Mouse (Mus musculus): Measurements from ENCODE around the gene Rasip1. TPM values are rescaled to one million over a fixed set of nuclear protein-coding genes. Genes with fewer than 3 reads are reported as not detected.

The Rasip1 gene
- polyA plus RNA-seq, 1 experiment from 2014 or later = 8.0 TPM

DNA sequence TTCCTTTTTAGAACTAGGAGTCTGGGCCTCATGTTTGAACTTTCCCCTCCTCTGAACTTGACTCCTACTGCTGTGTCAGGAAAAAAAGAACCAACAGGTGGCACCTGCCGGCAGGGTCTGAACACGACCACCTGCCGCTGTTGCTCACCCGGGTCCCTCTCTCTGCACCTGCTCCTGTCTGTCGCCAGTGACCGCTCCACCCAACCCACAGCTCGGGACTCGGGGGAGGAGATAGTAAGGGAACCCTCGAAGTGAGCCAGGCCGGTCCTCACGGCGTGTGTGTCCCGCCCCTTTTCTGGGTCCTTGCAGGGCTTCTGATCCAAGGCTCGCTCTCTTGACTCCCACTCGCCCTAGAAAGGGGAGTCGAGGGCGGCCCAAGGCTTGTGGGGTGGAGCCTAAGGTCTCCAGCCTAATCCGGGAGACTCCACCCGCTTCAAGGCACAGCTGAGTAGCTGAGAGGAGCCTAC is 12.3 kb downstream of the Rasip1 start, which contains the start of gene Mamstr:
TSS of gene Mamstr (plus strand) at position 417 of the 467 bp plus-strand sequence.
- Histone ChIP-seq H3K27ac (peak within 1 kb of the TSS; percentile 95; the same call in 1 of the 2 replicates), H3K27me3 (no peaks in the 10 kb centered on the region), H3K36me3 (peaks cover 11% of the 10 kb centered on the region), H3K4me1 (peaks cover 44% of the 10 kb centered on the region), H3K4me2 (peak within 1 kb of the TSS; percentile 60), H3K9ac (peak within 1 kb of the TSS; percentile 11; the same call in 1 of the 2 replicates), H3K4me3 (no peak within 1 kb of the TSS), H3K9me3 (0 out of 2 replicates have a peak, but pooled peaks cover 6% of the 10 kb centered on the region)
- WGBS = 17% methylated on average over 19 of the region's 19 CpGs
- ATAC-seq (ENCODE audit: insufficient number of reproducible peaks, insufficient read depth, low FRiP score, low TSS enrichment, low read depth) = no peak

DNA sequence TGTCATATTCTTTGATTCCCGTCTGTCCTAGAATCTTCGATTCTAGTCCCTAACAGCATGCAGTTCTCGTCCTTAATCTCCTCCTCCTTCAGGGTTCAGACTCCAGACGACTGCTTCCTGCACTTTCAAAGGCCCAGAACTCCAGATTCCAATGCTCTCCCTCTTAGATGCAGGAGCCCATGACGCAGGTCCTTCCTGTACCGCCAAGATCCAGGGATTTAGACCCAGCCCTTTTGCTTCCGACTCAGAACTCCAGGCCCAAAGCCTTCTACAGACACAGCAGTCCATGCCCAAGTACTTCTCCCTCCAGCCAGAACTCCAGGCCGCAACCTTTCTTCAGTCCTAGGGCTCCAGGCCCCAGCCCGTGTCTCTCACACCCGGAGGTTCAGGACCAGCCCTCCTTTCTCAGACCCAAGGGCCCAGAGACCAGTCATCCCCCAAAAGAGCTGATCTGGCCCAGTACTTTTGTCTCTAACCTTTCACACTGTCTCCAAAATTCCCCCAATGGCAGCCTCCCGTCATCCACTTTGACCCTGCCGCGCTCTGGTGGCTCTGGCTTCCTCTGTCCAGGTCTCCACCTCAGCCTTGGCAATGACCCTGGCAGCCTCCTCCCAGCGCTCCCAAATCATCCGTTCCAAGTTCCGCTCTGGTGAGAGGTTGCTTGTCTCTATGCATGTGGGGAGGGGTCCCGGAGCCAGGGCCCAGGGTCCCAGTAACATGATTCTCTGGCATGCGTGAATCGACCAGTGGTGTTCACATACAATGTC is 13.1 kb downstream of the Rasip1 start:
- peaks cover 49% of the 10 kb centered on the region for H3K4me1 ChIP-seq
- peak overlapping the region; percentile 95; the same call in 1 of the 2 replicates for H3K27ac ChIP-seq
- peak overlapping the region; percentile 11; the same call in 1 of the 2 replicates for H3K9ac ChIP-seq
- ATAC-seq (ENCODE audit: insufficient number of reproducible peaks, insufficient read depth, low FRiP score, low TSS enrichment, low read depth) = no peak
- H3K27me3 ChIP-seq = no peaks in the 10 kb centered on the region
- H3K4me2 ChIP-seq = no peak overlapping the region
- 68% methylated on average over 19 of the region's 19 CpGs for whole genome bisulfite sequencing
- 0 out of 2 replicates have a peak, but pooled peaks cover 6% of the 10 kb centered on the region for H3K9me3 ChIP-seq
- peaks cover 11% of the 10 kb centered on the region for H3K36me3 ChIP-seq
- no peak overlapping the region for H3K4me3 ChIP-seq

DNA sequence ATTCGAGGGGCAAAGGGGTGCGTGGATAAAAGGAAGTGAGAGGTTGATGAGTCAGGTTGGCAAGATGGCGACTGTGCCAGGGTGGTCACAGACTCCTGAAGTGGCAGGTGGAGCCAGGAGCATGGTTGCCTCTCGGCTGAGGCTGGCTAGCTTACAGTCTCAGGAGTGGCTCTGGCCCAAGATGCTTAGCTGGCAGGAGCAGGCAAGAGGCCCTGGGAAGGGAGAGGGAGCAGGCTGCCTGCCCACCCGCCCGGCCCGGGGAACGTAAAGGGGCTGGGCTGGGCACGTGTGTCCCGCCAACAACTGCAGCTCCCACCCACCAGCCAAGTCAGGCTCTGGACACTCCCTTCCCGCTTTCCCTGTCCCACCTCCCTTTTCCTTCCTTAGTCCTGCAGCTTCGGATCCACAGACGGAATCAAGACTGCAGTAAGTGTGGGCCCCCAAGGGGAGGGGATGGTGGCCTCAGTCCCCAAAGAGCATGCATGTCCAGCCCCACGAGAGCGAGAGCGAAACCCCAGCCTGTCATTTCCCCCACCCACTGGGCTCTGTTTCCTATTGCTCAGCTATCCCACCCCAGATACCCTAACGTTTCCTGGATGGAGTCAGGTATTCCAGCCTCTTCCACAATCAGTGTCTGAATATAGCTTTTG is 14.2 kb downstream of the Rasip1 start:
- Histone ChIP-seq H3K4me3 (peak overlapping the region; percentile 54), H3K9me3 (no peaks in the 10 kb centered on the region), H3K27me3 (no peaks in the 10 kb centered on the region), H3K4me1 (peaks cover 49% of the 10 kb centered on the region), H3K36me3 (peaks cover 4% of the 10 kb centered on the region), H3K4me2 (peak overlapping the region; percentile 81), H3K9ac (peak overlapping the region; percentile 83), H3K27ac (peak overlapping the region; percentile 95)
- 60% methylated on average over 17 of the region's 17 CpGs for WGBS
- no peak for ATAC-seq (ENCODE audit: insufficient number of reproducible peaks, insufficient read depth, low FRiP score, low TSS enrichment, low read depth)

DNA sequence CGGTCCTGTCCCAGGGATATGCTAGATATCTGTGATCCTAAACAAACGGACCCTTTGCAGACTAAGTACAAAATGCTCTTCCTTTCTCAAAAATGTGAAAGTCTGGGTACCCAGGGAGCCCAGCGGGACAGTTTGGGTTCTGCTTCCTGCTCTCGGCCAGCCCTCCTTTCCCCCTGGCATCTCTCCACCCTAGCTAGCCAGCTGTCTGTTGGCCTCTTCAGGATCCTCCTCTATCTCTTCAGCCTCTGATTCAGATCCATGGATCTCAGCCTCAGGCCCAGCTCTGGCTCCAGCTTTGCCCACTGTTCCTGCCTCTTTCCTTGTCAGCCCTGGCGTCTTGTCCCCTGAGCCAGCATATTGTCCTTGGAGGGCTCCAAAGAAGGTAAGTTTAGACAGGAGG is 14.8 kb downstream of the Rasip1 start:
- no peaks in the 10 kb centered on the region; the same call in 1 of the 2 replicates for H3K36me3 ChIP-seq
- 86% methylated on average over 5 of the region's 5 CpGs for WGBS
- peak overlapping the region; percentile 83 for H3K9ac ChIP-seq
- H3K4me3 ChIP-seq = peak overlapping the region; percentile 54
- H3K27me3 ChIP-seq = no peaks in the 10 kb centered on the region
- peak overlapping the region; percentile 81 for H3K4me2 ChIP-seq
- H3K4me1 ChIP-seq = peaks cover 49% of the 10 kb centered on the region
- no peaks in the 10 kb centered on the region for H3K9me3 ChIP-seq
- H3K27ac ChIP-seq = peak overlapping the region; percentile 95
- ATAC-seq (ENCODE audit: insufficient number of reproducible peaks, insufficient read depth, low FRiP score, low TSS enrichment, low read depth) = no peak

DNA sequence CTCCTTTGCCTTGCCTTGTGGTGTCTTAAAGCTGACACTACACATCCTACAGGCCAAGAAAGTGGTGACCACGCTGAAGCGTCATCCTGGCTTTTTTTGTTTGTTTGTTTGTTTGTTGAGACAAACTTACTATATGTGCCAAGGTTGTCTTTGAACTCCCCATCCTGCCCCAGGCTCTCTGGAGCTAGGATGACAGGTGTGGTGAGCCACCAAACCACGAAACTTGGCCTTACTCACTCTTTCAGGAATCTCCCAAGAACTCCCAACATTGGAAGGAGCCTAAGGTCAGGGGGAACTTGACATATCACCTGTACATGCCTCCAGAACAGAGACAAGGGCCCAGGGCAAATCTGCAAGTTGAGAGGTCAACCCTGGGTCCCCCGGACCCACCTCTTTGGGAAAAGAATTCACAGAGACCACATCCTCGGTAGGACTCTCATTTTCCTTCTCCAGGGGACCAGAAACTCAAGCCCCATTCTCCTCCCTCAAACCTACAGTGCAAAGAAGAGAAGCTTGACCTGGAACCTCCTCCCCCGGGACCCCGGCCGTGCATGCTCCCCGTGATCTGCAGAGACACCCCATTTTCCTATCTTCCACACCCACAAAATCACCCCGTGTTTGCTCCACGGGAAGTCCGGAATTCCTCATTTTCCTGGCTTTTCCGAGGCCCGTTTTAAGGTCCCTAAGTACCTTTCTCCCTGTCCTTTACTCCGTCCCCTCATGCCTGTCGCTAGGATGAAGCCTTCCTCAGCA is 15.4 kb downstream of the Rasip1 start:
- ATAC-seq (ENCODE audit: insufficient number of reproducible peaks, insufficient read depth, low FRiP score, low TSS enrichment, low read depth) = no peak
- peak overlapping the region; percentile 81 for H3K4me2 ChIP-seq
- WGBS = 33% methylated on average over 16 of the region's 16 CpGs
- peak overlapping the region; percentile 95 for H3K27ac ChIP-seq
- H3K36me3 ChIP-seq = no peaks in the 10 kb centered on the region
- peak overlapping the region; percentile 83 for H3K9ac ChIP-seq
- H3K9me3 ChIP-seq = no peaks in the 10 kb centered on the region
- H3K4me1 ChIP-seq = peaks cover 48% of the 10 kb centered on the region
- no peaks in the 10 kb centered on the region for H3K27me3 ChIP-seq
- peak overlapping the region; percentile 54 for H3K4me3 ChIP-seq

DNA sequence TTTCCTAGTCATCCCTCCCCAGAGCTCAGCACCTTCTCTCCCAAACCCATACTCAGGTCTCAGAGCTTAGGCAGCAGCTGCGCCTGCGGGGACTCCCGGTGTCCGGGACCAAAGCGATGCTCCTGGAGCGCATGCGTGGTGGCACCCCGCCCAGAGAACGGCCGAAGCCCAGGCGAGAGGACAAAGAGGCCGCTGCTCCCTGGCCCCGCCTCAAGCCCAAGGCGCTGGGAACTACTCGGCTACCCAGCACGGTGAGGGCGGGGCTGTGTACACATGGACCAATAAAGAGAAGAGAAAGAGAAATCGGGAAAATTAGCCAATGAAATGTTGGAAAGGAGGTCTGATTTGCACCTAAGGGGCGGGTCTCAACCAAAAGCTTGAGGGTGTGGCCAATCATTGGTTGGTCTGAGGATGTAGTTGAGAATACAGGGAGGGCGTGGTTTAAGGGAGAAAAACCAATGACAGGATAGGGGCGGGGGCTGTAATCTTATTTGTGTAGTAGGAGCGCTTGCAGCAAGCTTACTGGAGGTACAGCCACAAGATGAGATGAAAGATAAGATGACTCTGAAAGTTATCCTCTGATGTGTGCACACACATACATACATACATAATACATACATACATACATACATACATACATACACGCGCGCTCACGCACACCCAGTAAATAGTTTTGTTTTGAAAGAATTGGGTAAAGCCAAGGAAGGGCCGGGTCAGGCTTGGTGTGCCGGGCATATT is 16.3 kb downstream of the Rasip1 start:
- peak overlapping the region; percentile 54 for H3K4me3 ChIP-seq
- H3K27ac ChIP-seq = peak overlapping the region; percentile 95
- no peaks in the 10 kb centered on the region for H3K9me3 ChIP-seq
- H3K27me3 ChIP-seq = no peaks in the 10 kb centered on the region
- peak; percentile 88 for ATAC-seq (ENCODE audit: insufficient number of reproducible peaks, insufficient read depth, low FRiP score, low TSS enrichment, low read depth)
- peak overlapping the region; percentile 81 for H3K4me2 ChIP-seq
- no peaks in the 10 kb centered on the region for H3K36me3 ChIP-seq
- WGBS = 1% methylated on average over 28 of the region's 28 CpGs
- peak overlapping the region; percentile 83 for H3K9ac ChIP-seq
- H3K4me1 ChIP-seq = peaks cover 41% of the 10 kb centered on the region

DNA sequence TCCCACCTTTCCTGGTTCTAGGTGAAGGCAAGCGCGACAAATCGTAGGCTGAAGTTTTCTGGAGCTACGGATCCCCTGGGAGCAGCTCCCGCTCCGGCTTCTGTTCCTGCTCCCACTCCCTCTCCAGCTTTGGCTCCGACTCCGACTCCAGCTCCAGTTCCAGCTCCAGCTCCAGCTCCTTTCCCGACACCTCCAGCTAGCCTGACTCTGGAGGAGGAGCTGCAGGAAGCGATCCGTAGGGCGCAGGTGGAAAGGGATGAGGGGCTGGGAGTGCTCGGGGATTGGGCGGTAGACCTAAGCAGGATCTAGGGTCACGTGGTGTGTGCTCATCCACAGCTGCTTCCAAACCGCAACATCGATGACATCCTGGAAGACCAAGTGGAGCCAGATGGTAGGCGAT is 16.9 kb downstream of the Rasip1 start:
- Histone ChIP-seq H3K4me3 (peak overlapping the region; percentile 54), H3K4me1 (peaks cover 41% of the 10 kb centered on the region), H3K9me3 (no peaks in the 10 kb centered on the region), H3K27me3 (no peaks in the 10 kb centered on the region), H3K4me2 (peak overlapping the region; percentile 81), H3K27ac (peak overlapping the region; percentile 87), H3K9ac (peak overlapping the region; percentile 58), H3K36me3 (no peaks in the 10 kb centered on the region)
- 3% methylated on average over 18 of the region's 18 CpGs for WGBS
- ATAC-seq (ENCODE audit: insufficient number of reproducible peaks, insufficient read depth, low FRiP score, low TSS enrichment, low read depth) = 0 out of 2 replicates have a peak, but pooled peaks have one; percentile 15

DNA sequence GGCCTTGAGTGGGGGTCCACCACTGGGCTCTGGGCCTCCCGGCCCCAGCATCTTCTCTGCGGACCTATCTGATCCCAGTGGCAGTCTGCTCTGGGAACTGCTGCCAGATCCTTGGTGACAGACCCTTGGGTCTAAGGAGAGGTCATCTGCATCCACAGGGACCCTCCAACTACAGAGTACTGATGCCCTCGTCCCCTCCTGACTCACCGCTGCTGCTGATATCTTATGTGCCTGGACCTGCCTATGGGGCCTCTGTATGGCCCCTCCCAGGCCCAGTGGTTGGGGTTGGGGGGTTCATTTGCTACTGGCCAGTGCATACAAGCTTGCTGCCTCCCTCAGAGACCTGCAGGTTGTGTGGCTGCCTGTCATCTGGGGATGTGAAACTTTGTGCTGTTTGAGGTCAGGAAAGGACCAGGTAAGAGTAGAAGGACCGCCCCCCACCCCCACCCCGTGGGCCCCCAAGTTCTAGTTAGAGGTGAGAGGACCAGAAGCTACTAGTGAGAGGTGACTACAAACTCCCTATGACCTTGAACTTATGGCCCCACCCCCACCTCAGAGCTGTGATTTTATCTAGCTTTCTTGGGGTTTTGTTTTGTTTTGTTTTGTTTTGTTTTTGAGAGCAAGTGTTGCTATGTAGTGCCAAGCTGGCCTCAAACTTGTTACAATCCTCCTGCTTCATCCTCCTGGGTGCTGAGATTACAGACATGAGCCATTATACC is 17.7 kb downstream of the Rasip1 start:
- peak overlapping the region; percentile 58; the same call in 1 of the 2 replicates for H3K9ac ChIP-seq
- ATAC-seq (ENCODE audit: insufficient number of reproducible peaks, insufficient read depth, low FRiP score, low TSS enrichment, low read depth) = no peak
- H3K36me3 ChIP-seq = no peaks in the 10 kb centered on the region
- no peaks in the 10 kb centered on the region for H3K9me3 ChIP-seq
- 65% methylated on average over 6 of the region's 6 CpGs for WGBS
- peak overlapping the region; percentile 81 for H3K4me2 ChIP-seq
- peaks cover 41% of the 10 kb centered on the region for H3K4me1 ChIP-seq
- no peaks in the 10 kb centered on the region for H3K27me3 ChIP-seq
- peak overlapping the region; percentile 87; the same call in 1 of the 2 replicates for H3K27ac ChIP-seq
- H3K4me3 ChIP-seq = no peak overlapping the region

DNA sequence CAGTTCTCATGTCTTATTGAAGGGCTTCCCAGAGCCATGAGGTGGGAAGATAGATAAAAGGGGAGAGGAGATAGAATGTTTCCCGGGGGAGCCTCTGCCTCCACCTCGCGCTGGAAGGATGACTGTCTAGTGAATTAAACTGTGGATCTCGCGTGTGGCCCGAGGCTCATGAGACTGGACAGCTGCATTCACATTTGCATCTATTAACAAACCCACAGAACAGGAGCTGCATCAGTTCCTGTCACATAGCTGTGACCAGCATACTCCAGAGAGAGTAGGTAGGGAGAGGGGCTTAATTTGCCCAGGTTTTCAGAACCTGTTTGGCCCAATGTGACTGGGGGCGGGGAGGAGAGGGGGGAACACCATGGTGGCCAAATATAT is 18.3 kb downstream of the Rasip1 start:
- Histone ChIP-seq H3K4me3 (no peak overlapping the region), H3K36me3 (no peaks in the 10 kb centered on the region), H3K27ac (no peak overlapping the region), H3K9me3 (no peaks in the 10 kb centered on the region), H3K4me2 (no peak overlapping the region), H3K4me1 (peaks cover 40% of the 10 kb centered on the region), H3K9ac (no peak overlapping the region), H3K27me3 (no peaks in the 10 kb centered on the region)
- WGBS = 87% methylated on average over 7 of the region's 7 CpGs
- no peak for ATAC-seq (ENCODE audit: insufficient number of reproducible peaks, insufficient read depth, low FRiP score, low TSS enrichment, low read depth)

DNA sequence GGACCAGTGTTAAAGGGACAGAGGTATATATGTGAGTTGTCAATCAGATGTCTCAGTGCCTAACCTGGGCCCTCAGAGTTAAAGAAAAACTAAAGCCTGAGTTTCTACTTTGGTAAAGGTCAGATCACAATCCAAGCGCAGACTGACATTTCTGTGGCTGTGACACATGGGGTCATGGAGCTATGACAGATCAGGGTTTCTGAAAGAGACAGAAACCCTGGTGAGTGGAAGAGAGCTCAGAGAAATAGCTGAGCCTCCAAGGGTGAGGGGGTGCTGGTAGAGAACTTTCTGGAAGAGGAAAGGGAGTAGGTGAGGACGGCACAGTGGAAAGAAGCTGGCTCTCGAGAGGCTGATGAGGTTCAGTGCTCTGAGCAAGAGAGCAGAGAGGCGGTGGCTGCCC is 19.4 kb downstream of the Rasip1 start:
- Histone ChIP-seq H3K4me2 (no peak overlapping the region), H3K9ac (no peak overlapping the region), H3K36me3 (no peaks in the 10 kb centered on the region), H3K27ac (no peak overlapping the region), H3K27me3 (no peaks in the 10 kb centered on the region), H3K4me3 (no peak overlapping the region), H3K9me3 (no peaks in the 10 kb centered on the region), H3K4me1 (peaks cover 29% of the 10 kb centered on the region)
- 72% methylated on average over 4 of the region's 4 CpGs for WGBS
- ATAC-seq (ENCODE audit: insufficient number of reproducible peaks, insufficient read depth, low FRiP score, low TSS enrichment, low read depth) = no peak
